Mouse (Mus musculus): ENCODE results near the gene Rtp1.

- TF ChIP-seq POLR2A (IDR thresholded peaks at IDR 0.05; ENCODE audit: borderline replicate concordance, low read depth, low read length) = no peak
- no peak for TF ChIP-seq CTCF (IDR thresholded peaks at IDR 0.05; ENCODE audit: low read depth, low read length)
Measured at GRCm38 (mm10) chr16:23397931-23398330, 31.0 kb upstream of the Rtp1 start.
